Mouse (Mus musculus): Measurements from ENCODE around the gene Pakap. TPM values are rescaled to one million over a fixed set of nuclear protein-coding genes. Genes with fewer than 3 reads are reported as not detected.

Pakap gene
- total RNA-seq, 2 experiments from 2014 or later, result not detected

DNA sequence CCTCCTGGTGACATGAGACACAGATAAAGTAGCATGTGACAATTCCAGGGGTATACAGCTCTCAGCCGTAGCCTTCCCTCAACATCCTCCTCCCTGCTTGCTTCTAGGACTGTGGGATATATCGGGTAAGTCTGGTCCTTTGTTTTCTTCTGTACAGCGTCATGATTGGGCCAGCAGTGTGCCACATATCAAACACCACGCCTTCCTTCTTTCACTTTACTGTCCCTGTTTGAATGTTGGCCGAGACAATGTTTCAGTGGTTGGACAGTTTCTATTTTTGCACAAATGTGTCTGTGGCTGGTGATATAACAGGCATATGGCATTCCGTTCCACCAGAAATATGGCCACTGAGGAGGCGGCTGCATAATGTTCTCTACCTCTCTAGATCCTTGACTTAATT is 54.8 kb downstream of the Pakap start:
- no peak for ATAC-seq (replicated peaks; ENCODE audit: poor library complexity)

DNA sequence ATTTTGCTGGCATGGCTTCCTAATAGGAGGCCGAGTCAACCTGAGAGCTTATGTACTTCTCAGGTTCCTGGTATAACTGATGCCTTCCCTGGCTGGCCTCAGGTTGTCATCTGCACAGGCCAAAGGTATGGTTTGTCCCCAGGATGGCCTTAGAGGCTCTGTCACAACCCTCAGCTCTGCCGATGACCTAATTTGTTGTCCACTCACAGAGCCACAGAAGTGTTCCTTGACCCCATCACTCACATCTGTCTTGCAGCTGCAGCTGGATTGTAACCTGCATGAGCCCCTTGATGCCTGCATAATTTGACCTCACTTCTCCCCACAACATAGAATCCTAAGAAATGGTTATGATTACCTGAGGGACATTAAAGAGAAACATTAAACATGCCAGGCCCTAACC is 56.8 kb downstream of the Pakap start:
- ATAC-seq (replicated peaks; ENCODE audit: poor library complexity), result no peak

DNA sequence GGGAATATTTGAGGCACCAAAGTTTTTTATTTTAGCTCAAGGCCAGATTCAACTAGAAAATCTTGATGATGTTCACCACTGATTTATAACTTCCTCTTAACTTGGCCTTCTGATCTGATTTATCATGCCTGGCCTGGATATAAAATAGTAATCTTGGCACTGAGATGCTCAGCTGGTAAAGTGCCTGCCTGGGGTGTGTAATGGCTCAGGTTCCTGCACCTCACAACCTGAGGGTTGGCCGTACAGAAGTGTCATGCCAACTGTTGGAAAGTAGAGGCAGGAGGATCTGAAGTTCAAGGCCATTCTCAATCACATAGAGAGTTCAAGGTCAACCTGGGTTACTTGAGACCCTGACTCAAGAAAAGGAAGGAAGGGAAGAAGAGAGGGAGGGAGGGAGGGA is 57.3 kb downstream of the Pakap start:
- no peak for ATAC-seq (replicated peaks; ENCODE audit: poor library complexity)

GRCm38 (mm10) chr4:57625756-57626155 is 57.8 kb downstream of the Pakap start:
- no peak for ATAC-seq (replicated peaks; ENCODE audit: poor library complexity)

GRCm38 (mm10) chr4:57626921-57627320 is 58.9 kb downstream of the Pakap start:
- ATAC-seq (replicated peaks; ENCODE audit: poor library complexity), result no peak

DNA sequence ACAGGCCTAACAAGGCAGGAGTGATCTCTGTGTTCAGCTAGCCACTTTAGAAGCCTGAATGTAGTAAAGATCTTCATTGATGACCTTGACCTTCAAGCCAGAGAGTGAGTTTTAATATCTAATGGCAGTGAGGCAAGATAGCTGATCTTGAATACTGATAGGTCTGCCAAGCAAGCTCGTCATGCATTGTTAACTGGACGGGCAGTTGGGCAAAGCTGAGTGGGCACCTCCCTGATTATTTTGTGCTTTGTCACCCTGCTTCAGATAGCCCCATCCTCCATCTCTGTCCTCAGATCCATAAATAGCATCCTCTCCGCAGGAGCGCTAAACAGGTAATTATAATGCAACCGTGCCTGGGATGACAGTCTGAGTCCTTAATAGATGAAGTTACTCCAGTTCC is 64.4 kb downstream of the Pakap start:
- ATAC-seq (replicated peaks; ENCODE audit: poor library complexity), result no peak

DNA sequence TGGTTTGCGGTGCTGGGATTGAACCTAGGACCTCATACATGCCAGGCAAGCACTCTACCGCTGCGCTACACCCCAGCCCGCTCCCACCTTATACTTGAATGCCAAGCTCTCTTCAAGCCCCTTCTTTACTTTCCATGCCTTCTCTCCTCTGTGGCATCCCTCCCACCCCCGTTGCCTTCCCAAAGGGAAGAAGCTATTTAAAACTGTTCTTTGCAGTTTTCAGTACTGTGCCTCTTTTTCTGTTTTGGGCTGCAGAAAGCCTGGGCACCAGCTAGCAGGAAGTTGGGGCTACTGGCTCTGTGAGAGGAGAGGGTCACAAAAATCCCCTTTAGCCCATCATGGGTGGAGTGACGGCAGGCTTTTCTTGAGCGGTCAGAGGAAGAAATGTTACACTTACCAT is 65.1 kb downstream of the Pakap start:
- ATAC-seq (replicated peaks; ENCODE audit: poor library complexity), result no peak

DNA sequence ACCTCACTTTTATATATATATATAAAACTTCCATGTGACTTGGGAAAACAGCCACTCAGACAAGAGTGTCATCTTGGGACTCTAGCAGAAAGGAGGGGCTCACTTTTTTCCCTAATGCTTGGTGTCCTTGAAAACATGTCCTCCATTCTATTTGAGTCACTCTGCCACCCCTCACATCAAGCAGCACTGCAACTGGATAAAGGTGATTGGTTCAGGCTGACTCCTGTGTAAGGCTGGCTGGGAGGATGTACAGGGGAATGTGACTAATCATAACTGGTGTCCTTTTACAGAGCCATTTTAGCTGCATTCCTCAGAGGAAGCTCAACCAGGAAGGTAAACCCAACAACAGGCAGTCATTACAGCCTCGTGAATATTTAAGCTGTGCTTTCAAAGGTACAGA is 67.0 kb downstream of the Pakap start:
- ATAC-seq (replicated peaks; ENCODE audit: poor library complexity), result no peak

DNA sequence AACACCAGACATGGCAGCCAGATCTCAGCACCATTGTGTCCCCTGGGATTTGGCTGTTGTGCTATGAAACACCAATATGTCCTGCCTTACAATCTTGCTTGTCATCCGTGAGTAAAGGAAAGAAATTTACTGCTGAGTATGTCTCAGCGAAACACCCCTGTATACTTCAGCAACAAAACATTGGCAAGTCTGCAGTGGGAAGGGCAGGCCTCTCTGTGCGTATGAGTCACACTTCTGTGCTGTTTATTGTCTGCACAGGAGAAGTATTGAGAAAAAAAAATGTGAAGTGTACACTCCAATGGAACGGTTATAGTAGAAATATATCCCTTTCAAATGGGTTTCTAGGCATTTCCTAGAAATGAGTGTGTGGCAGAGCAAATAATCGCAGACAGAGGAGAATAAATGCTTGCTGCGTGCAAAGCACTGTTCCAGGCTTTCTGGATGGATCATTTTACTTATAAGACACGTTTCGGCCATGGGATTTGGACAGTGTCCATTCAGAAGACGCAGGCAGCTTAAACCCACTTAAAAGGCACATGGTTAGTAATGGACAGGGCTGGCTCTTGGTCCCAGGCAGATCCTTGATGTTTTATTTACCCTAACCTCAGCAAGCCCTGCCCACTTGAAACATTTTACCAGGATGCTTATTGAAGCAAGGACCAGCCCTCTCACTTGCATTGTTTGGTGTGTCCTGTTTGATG is 69.0 kb downstream of the Pakap start:
- no peak for ATAC-seq (replicated peaks; ENCODE audit: poor library complexity)

- ATAC-seq (replicated peaks; ENCODE audit: poor library complexity), result no peak
Measured at GRCm38 (mm10) chr4:57637636-57638386, 69.8 kb downstream of the Pakap start.

- no peak for ATAC-seq (replicated peaks; ENCODE audit: poor library complexity)
Measured at GRCm38 (mm10) chr4:57638941-57639340, 71.0 kb downstream of the Pakap start.

GRCm38 (mm10) chr4:57640222-57640621 is 72.2 kb downstream of the Pakap start:
- ATAC-seq (replicated peaks; ENCODE audit: poor library complexity), result no peak

DNA sequence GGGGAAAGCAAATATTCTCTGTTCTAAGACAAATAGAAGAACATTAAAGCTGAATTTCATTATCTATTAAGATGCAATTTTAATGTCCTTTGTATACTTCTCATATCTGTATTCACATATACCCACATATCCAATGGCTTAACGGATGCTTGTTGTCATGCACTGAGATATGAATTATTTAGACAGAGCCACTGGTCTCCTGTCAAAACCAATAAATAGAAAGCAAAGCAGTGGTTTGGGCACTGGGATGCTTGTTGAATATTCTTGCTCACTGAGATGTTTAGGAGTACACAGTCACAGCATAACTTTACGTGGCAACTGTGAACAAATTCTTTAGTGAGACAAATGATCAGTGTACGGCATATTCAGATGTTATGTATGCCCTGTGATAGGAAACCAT is 73.0 kb downstream of the Pakap start:
- no peak for ATAC-seq (replicated peaks; ENCODE audit: poor library complexity)

- ATAC-seq (replicated peaks; ENCODE audit: poor library complexity), result no peak
Measured at GRCm38 (mm10) chr4:57650994-57651393, 83.0 kb downstream of the Pakap start.

DNA sequence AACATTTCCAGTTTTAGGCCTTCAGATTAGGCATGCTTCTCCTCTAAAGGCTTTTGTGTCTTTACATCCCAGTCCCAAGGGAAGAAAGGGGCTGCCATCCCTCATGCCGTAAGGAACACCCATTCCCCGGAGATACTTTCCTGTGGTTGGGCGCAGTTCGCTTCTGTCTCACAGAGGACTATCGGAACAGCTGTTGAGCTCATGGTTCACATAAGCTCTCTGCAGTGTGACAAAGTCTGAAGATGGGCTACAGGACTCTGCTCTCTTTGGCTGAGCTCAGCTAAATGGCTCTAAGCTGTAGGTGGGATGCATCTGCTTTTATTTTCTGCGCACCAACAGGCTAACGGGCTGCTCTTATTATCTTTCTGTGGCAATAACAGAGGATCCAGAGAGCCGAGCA is 83.6 kb downstream of the Pakap start:
- no peak for ATAC-seq (replicated peaks; ENCODE audit: poor library complexity)

DNA sequence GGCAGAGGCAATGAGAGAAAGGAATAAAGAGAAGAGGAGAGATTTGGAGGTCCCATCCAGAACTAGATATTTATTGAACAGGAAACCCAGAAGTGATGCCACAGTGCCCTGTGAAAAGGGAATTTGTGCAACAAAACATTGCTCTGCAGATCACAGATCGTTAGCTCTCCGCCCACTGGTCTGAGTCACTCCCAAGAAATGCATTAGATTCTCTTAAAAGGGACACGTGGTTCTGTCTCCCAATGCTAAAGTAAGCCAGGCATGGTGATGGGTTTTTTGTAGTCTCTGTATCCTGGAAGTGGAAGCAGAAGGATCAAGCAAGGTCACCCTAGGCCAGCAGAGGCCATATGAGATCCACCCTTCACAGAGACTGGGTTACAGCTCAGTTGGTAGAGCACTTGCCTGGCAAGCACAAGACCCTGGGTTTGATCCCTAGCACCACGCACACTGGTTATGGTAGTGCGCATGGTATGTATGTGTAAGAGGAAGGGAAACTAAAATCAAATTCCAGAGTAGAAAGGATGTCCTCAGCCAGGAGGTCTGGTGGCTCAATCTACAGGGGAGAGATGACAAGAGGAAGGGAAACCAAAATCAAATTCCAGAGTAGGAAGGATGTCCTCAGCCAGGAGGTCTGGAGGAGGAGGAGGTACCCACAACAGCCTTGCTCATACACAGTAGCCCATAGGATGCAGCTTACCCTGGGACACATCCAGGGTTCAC is 84.4 kb downstream of the Pakap start:
- no peak for ATAC-seq (replicated peaks; ENCODE audit: poor library complexity)

- no peak for ATAC-seq (replicated peaks; ENCODE audit: poor library complexity)
Measured at GRCm38 (mm10) chr4:57655966-57656365, 88.0 kb downstream of the Pakap start.

GRCm38 (mm10) chr4:57656388-57656787 is 88.4 kb downstream of the Pakap start:
- no peak for ATAC-seq (replicated peaks; ENCODE audit: poor library complexity)

GRCm38 (mm10) chr4:57656861-57657260 is 88.9 kb downstream of the Pakap start:
- ATAC-seq (replicated peaks; ENCODE audit: poor library complexity), result no peak

DNA sequence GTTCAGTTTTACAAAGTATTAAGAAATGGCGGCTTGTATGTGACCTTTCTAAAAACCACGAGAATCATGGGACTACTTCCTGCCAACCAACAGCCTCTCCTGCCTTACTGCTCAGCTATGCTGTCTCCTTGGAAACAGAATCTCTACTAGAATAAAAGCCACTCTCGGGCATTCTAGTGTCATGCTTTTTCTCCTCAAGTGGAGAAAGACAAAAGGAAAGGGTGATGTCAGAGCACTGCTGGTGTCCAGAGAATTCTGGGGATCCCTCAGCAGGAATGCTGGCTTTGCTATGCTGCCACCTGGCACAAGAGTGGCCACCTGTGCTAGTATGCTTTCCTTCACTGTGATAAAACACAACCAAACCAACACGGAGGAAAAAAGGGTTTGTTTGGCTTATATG is 92.5 kb downstream of the Pakap start:
- no peak for ATAC-seq (replicated peaks; ENCODE audit: poor library complexity)

GRCm38 (mm10) chr4:57666101-57666500 is 98.1 kb downstream of the Pakap start:
- no peak for ATAC-seq (replicated peaks; ENCODE audit: poor library complexity)
